Comparison of ENCODE assay signal across 12 mouse cellular contexts in genomic region chr14:55027251-55027650, GRCm38 (mm10). TPM values are rescaled to one million over a fixed set of nuclear protein-coding genes. Genes with fewer than 3 reads are reported as not detected.
DNase-seq lines count a peak whose midpoint lies in the region; ATAC-seq and TF ChIP-seq lines count a peak whose summit lies in the region.
"Had no signal": no experiment of that assay in that cellular context is flagged by ENCODE, and none has a peak within 500 bp of the region (broad histone marks: within the 10 kb centered on the region; RNA-seq: fewer than 3 reads in every experiment).

No protein-coding gene starts in this region.

- no peak overlapping the region for H3K4me3 ChIP-seq in liver, postnatal 0 days (ENCODE audit: low read depth, low read length)
- H3K4me3 ChIP-seq in liver, embryonic 11.5 days (ENCODE audit: low read depth, low read length), result no peak overlapping the region
- H3K4me3 ChIP-seq in forebrain, embryonic 16.5 days (replicated peaks; ENCODE audit: low read length), result no peak overlapping the region
- H3K4me3 ChIP-seq: limb, embryonic 13.5 days; megakaryocyte, embryonic 14.5 days had no signal

- no peak overlapping the region for H3K27ac ChIP-seq in liver, postnatal 0 days (ENCODE audit: low read depth)
- H3K27ac ChIP-seq in liver, embryonic 11.5 days (ENCODE audit: low read depth, low read length), result no peak overlapping the region
- peak overlapping the region; percentile 90 for H3K27ac ChIP-seq in forebrain, embryonic 16.5 days (ENCODE audit: low read length)
- H3K27ac ChIP-seq: limb, embryonic 13.5 days had no signal

- no peaks in the 10 kb centered on the region for H3K9me3 ChIP-seq in liver, postnatal 0 days (ENCODE audit: low read length)
- no peaks in the 10 kb centered on the region for H3K9me3 ChIP-seq in liver, embryonic 11.5 days (ENCODE audit: control insufficient read depth, low read length)
- no peaks in the 10 kb centered on the region for H3K9me3 ChIP-seq in forebrain, embryonic 16.5 days (ENCODE audit: control insufficient read depth, low read length)
- H3K9me3 ChIP-seq: limb, embryonic 13.5 days; megakaryocyte, embryonic 14.5 days had no signal

- WGBS in liver, postnatal 0 days (ENCODE audit: insufficient replicate concordance), result 35% methylated on average over 5 of the region's 5 CpGs
- WGBS in liver, embryonic 11.5 days, result 26% methylated on average over 5 of the region's 5 CpGs
- WGBS in forebrain, embryonic 16.5 days, result 11% methylated on average over 5 of the region's 5 CpGs

- TF ChIP-seq CTCF in liver, postnatal 0 days (IDR thresholded peaks at IDR 0.05; ENCODE audit: low read depth), result no peak

- H3K27me3 ChIP-seq in liver, postnatal 0 days (ENCODE audit: insufficient read depth, low read length), result no peaks in the 10 kb centered on the region
- H3K27me3 ChIP-seq in liver, embryonic 11.5 days (replicated peaks; ENCODE audit: control insufficient read depth, insufficient read depth, low read length), result no peaks in the 10 kb centered on the region
- H3K27me3 ChIP-seq in forebrain, embryonic 16.5 days (replicated peaks; ENCODE audit: control insufficient read depth, insufficient read depth, low read length), result no peaks in the 10 kb centered on the region
- H3K27me3 ChIP-seq: CH12.LX; limb, embryonic 13.5 days; megakaryocyte, embryonic 14.5 days had no signal

- no peak for ATAC-seq in liver, postnatal 0 days
- ATAC-seq in liver, embryonic 11.5 days (replicated peaks; ENCODE audit: low FRiP score), result no peak
- ATAC-seq in forebrain, embryonic 16.5 days, result peak; percentile 6; the same call in 1 of the 2 replicates

- no peak overlapping the region for H3K9ac ChIP-seq in liver, postnatal 0 days (replicated peaks)
- H3K9ac ChIP-seq in liver, embryonic 11.5 days (ENCODE audit: low read depth, low read length), result no peak overlapping the region
- H3K9ac ChIP-seq in forebrain, embryonic 16.5 days (replicated peaks; ENCODE audit: low read depth, low read length), result no peak overlapping the region
- H3K9ac ChIP-seq: limb, embryonic 13.5 days had no signal

- peaks cover 2% of the 10 kb centered on the region; the same call in 1 of the 2 replicates for H3K4me1 ChIP-seq in liver, postnatal 0 days (ENCODE audit: insufficient read depth)
- H3K4me1 ChIP-seq in liver, embryonic 11.5 days (replicated peaks; ENCODE audit: control insufficient read depth, insufficient read depth, low read length), result peaks cover 11% of the 10 kb centered on the region
- H3K4me1 ChIP-seq in forebrain, embryonic 16.5 days (replicated peaks; ENCODE audit: control insufficient read depth, insufficient read depth, low read length), result peaks cover 32% of the 10 kb centered on the region

- TF ChIP-seq EP300 in liver, postnatal 0 days (IDR thresholded peaks at IDR 0.05; ENCODE audit: low read depth), result no peak

- H3K36me3 ChIP-seq in liver, postnatal 0 days (replicated peaks; ENCODE audit: insufficient read depth, low read length), result peaks cover 31% of the 10 kb centered on the region
- peaks cover 9% of the 10 kb centered on the region for H3K36me3 ChIP-seq in liver, embryonic 11.5 days (ENCODE audit: control insufficient read depth, insufficient read depth, low read length)
- peaks cover 15% of the 10 kb centered on the region for H3K36me3 ChIP-seq in forebrain, embryonic 16.5 days (ENCODE audit: control insufficient read depth, insufficient read depth)

- H3K4me2 ChIP-seq in liver, postnatal 0 days (ENCODE audit: low read depth, low read length), result no peak overlapping the region
- no peak overlapping the region for H3K4me2 ChIP-seq in liver, embryonic 11.5 days
- no peak overlapping the region; the same call in 1 of the 2 replicates for H3K4me2 ChIP-seq in forebrain, embryonic 16.5 days (ENCODE audit: low read length)
- H3K4me2 ChIP-seq: limb, embryonic 13.5 days had no signal

- DNase-seq in liver, postnatal 0 days, result peak; percentile 24
- no peak for DNase-seq in liver, embryonic 11.5 days (ENCODE audit: low spot score)
- DNase-seq in kidney, postnatal 4 days, result peak; percentile 74 to 79
- DNase-seq in retina, embryonic 14.5 days (ENCODE audit: low spot score), result peak; percentile 23
- no peak for DNase-seq in layer of hippocampus, postnatal 25 days (ENCODE audit: extremely low spot score in 1 of 2, low spot score in 1 of 2)
- DNase-seq in ovary, postnatal 10 days (ENCODE audit: low spot score), result no peak
- DNase-seq in B cell, adult 2 months, result no peak

RNA-seq across cellular contexts. Expression of gene Ngdn, which starts 12.0 kb away (rescaled TPM):
- 30.6 and 32.0 TPM in 2 replicates for polyA plus RNA-seq in liver, postnatal 0 days (2015; fragmentation: Nextera tagmentation; extraction: Ambion mirVana)
- polyA plus RNA-seq in liver, embryonic 11.5 days (2014; fragmentation: Nextera tagmentation; extraction: Ambion mirVana), result 87.0 and 95.6 TPM in 2 replicates
- polyA plus RNA-seq in forebrain, embryonic 16.5 days (2015; fragmentation: Nextera tagmentation; extraction: Ambion mirVana), result 58.8 and 61.2 TPM in 2 replicates
- 10 to 100 TPM; 31.4 to 31.8 TPM for total RNA-seq in layer of hippocampus, postnatal 25 days (2021)

RNA-seq across cellular contexts. Expression of gene Myh7, which starts 32.8 kb away (rescaled TPM):
- polyA plus RNA-seq in liver, postnatal 0 days (2015; fragmentation: Nextera tagmentation; extraction: Ambion mirVana), result 0.18 and 2.0 TPM in 2 replicates
- 2.7 and 9.7 TPM in 2 replicates for polyA plus RNA-seq in liver, embryonic 11.5 days (2014; fragmentation: Nextera tagmentation; extraction: Ambion mirVana)
- 6.9 and 7.4 TPM in 2 replicates for polyA plus RNA-seq in forebrain, embryonic 16.5 days (2015; fragmentation: Nextera tagmentation; extraction: Ambion mirVana)
- 10 to 100 TPM in 1 of 2 experiments, 1 to 10 TPM in 1; 7.8 to 10.3 TPM for total RNA-seq in layer of hippocampus, postnatal 25 days (2021)

RNA-seq across cellular contexts. Expression of gene Gm17428, which starts 50.5 kb away (rescaled TPM):
- polyA plus RNA-seq in liver, postnatal 0 days (2015; fragmentation: Nextera tagmentation; extraction: Ambion mirVana), result not detected in 2 replicates
- not detected in 2 replicates for polyA plus RNA-seq in liver, embryonic 11.5 days (2014; fragmentation: Nextera tagmentation; extraction: Ambion mirVana)
- polyA plus RNA-seq in forebrain, embryonic 16.5 days (2015; fragmentation: Nextera tagmentation; extraction: Ambion mirVana), result not detected in 2 replicates
- total RNA-seq in layer of hippocampus, postnatal 25 days (2021), result not detected
- total RNA-seq: CH12.LX had no signal
- polyA plus RNA-seq: heart, embryonic 14.5 days; limb, embryonic 13.5 days had no signal

Comparison
In these comparisons a context has a peak if more than half of its experiments do, and no peak if none do; other contexts are left out.
1. DNase-seq: peak in liver, postnatal 0 days (single experiment), kidney, postnatal 4 days (2 of 2) and retina, embryonic 14.5 days (single experiment); none in liver, embryonic 11.5 days (single experiment), layer of hippocampus, postnatal 25 days (0 of 2), ovary, postnatal 10 days (single experiment) and B cell, adult 2 months (0 of 2).